Mouse (Mus musculus): ENCODE data around the gene Cyb5d2. TPM values are rescaled to one million over a fixed set of nuclear protein-coding genes. Genes with fewer than 3 reads are reported as not detected.

Cyb5d2 gene
- total RNA-seq, 2 experiments from 2014 or later: 16.5 to 17.4 TPM

Other genes with a start within 250 kb of the Cyb5d2 start
- gene Spns3, start 245.6 kb downstream of the Cyb5d2 start, total RNA-seq (2021): under 1 TPM; 0.17 to 0.57 TPM
- gene Ube2g1, start 188.9 kb downstream of the Cyb5d2 start, total RNA-seq (2021): 10 to 100 TPM; 50.7 to 59.0 TPM
- 10 to 100 TPM; 29.6 to 41.0 TPM for gene Ankfy1, start 106.1 kb downstream of the Cyb5d2 start, total RNA-seq (2021)
- 10 to 100 TPM; 38.1 to 50.0 TPM for gene Zzef1, start 84 bp upstream of the Cyb5d2 start, total RNA-seq (2021)
- 1 to 10 TPM; 5.9 to 6.0 TPM for gene Atp2a3, start 165.0 kb upstream of the Cyb5d2 start, total RNA-seq (2021)
- under 1 TPM; 0.36 to 0.62 TPM for gene P2rx1, start 203.0 kb upstream of the Cyb5d2 start, total RNA-seq (2021)
- 100 to 1,000 TPM; 102 to 106 TPM for gene Camkk1, start 222.9 kb upstream of the Cyb5d2 start, total RNA-seq (2021)